Mouse (Mus musculus): ENCODE data around the gene Irf3. TPM values are rescaled to one million over a fixed set of nuclear protein-coding genes. Genes with fewer than 3 reads are reported as not detected.

Irf3 gene
- polyA plus RNA-seq, 1 experiment from 2014 or later: 90.4 TPM

GRCm38 (mm10) chr7:44978300-44978699, 19.1 kb upstream of the Irf3 start:
- 85% methylated on average over 3 of the region's 3 CpGs for WGBS

DNA sequence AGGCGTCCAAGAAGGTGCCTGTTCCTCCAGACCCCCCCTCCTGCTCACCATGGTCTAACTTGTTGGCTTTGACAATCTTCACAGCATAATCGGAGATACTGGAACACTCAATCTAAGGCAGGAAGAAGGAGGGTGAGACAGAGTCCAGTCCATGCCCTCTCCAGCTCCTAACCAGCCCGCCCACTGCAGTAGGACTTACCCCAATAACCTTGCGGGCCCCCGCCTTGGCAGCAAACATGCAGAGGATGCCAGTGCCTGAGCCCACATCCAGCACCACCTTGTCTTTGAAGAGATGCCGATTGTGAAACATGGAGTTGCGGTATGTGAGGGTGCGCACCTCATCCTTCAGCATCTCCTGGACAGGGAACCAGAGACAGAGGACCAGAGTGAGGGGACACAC, 15.9 kb upstream of the Irf3 start:
- peaks cover 24% of the 10 kb centered on the region for H3K4me1 ChIP-seq
- no peaks in the 10 kb centered on the region for H3K9me3 ChIP-seq (replicated peaks)
- H3K9ac ChIP-seq: no peak overlapping the region
- no peak overlapping the region for H3K4me2 ChIP-seq
- no peak overlapping the region for H3K4me3 ChIP-seq (replicated peaks)
- 95% methylated on average over 8 of the region's 8 CpGs for WGBS
- H3K27me3 ChIP-seq: no peaks in the 10 kb centered on the region
- no peak overlapping the region for H3K27ac ChIP-seq
- no peak for ATAC-seq (replicated peaks; ENCODE audit: low FRiP score)
- peaks cover 72% of the 10 kb centered on the region for H3K36me3 ChIP-seq

More at GRCm38 (mm10) chr7:44978300-44978699, 19.1 kb upstream of the Irf3 start:
- H3K9ac ChIP-seq: no peak overlapping the region
- H3K4me2 ChIP-seq: no peak overlapping the region
- peaks cover 81% of the 10 kb centered on the region for H3K36me3 ChIP-seq
- H3K9me3 ChIP-seq (replicated peaks): no peaks in the 10 kb centered on the region
- H3K27me3 ChIP-seq: no peaks in the 10 kb centered on the region
- ATAC-seq (replicated peaks; ENCODE audit: low FRiP score): no peak
- H3K27ac ChIP-seq: no peak overlapping the region
- H3K4me1 ChIP-seq: peaks cover 22% of the 10 kb centered on the region
- H3K4me3 ChIP-seq (replicated peaks): no peak overlapping the region

GRCm38 (mm10) chr7:44983085-44983484, 14.4 kb upstream of the Irf3 start:
- peaks cover 57% of the 10 kb centered on the region for H3K36me3 ChIP-seq
- H3K9ac ChIP-seq: no peak overlapping the region
- 0 out of 2 replicates have a peak overlapping the region, but pooled peaks have one; percentile 8 for H3K4me3 ChIP-seq (replicated peaks)
- peaks cover 31% of the 10 kb centered on the region for H3K4me1 ChIP-seq
- H3K9me3 ChIP-seq (replicated peaks): no peaks in the 10 kb centered on the region
- no peak for ATAC-seq (replicated peaks; ENCODE audit: low FRiP score)
- WGBS: 38% methylated on average over 6 of the region's 6 CpGs
- no peaks in the 10 kb centered on the region for H3K27me3 ChIP-seq
- H3K27ac ChIP-seq: peak overlapping the region; percentile 97
- peak overlapping the region; percentile 67; the same call in 1 of the 2 replicates for H3K4me2 ChIP-seq

- peak overlapping the region; percentile 97 for H3K4me3 ChIP-seq (replicated peaks)
- ATAC-seq (replicated peaks; ENCODE audit: low FRiP score): no peak
- H3K9me3 ChIP-seq (replicated peaks): no peaks in the 10 kb centered on the region
- H3K4me2 ChIP-seq: peak overlapping the region; percentile 67
- peaks cover 48% of the 10 kb centered on the region for H3K36me3 ChIP-seq
- H3K4me1 ChIP-seq: peaks cover 40% of the 10 kb centered on the region
- H3K27ac ChIP-seq: peak overlapping the region; percentile 97
- WGBS: 61% methylated on average over 7 of the region's 7 CpGs
- peak overlapping the region; percentile 97; the same call in 1 of the 2 replicates for H3K9ac ChIP-seq
- H3K27me3 ChIP-seq: no peaks in the 10 kb centered on the region
Measured at GRCm38 (mm10) chr7:44983944-44984832, 13.3 kb upstream of the Irf3 start.

DNA sequence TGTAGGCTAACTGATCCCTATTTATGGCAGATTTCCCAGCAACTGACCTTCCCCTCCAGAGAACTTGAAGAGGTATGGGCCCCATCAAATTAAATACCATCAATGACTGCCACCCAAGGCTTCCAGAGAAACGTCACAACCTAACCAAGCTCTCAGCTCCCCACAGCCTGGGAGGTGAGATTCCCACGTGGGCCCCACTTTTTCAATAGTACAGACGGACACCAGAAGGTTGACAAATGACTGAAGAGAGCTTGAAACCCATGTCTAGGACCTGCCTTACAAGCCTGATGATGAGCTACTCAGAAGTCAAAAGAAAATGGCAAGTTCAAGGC, 12.6 kb upstream of the Irf3 start:
- Histone ChIP-seq H3K4me1 (peaks cover 42% of the 10 kb centered on the region), H3K27me3 (no peaks in the 10 kb centered on the region), H3K36me3 (peaks cover 48% of the 10 kb centered on the region), H3K9ac (peak overlapping the region; percentile 97; the same call in 1 of the 2 replicates), H3K4me2 (peak overlapping the region; percentile 67), H3K27ac (peak overlapping the region; percentile 97), H3K4me3 (replicated peaks) (peak overlapping the region; percentile 97), H3K9me3 (replicated peaks) (no peaks in the 10 kb centered on the region)
- WGBS: 37% methylated on average over 3 of the region's 3 CpGs
- ATAC-seq (replicated peaks; ENCODE audit: low FRiP score): no peak

- peak; percentile 1; the same call in 1 of the 2 replicates for ATAC-seq (replicated peaks; ENCODE audit: low FRiP score)
- H3K4me3 ChIP-seq (replicated peaks): peak overlapping the region; percentile 97
- no peaks in the 10 kb centered on the region for H3K9me3 ChIP-seq (replicated peaks)
- WGBS: under 1% methylated on average over 44 of the region's 45 CpGs
- peaks cover 42% of the 10 kb centered on the region for H3K4me1 ChIP-seq
- peak overlapping the region; percentile 67 for H3K4me2 ChIP-seq
- peak overlapping the region; percentile 97 for H3K9ac ChIP-seq
- no peaks in the 10 kb centered on the region for H3K27me3 ChIP-seq
- H3K27ac ChIP-seq: peak overlapping the region; percentile 97
- peaks cover 46% of the 10 kb centered on the region for H3K36me3 ChIP-seq
Measured at GRCm38 (mm10) chr7:44985595-44986191, 11.8 kb upstream of the Irf3 start.

- Histone ChIP-seq H3K27ac (peak within 1 kb of the TSS; percentile 97), H3K9me3 (replicated peaks) (no peaks in the 10 kb centered on the region), H3K36me3 (peaks cover 45% of the 10 kb centered on the region), H3K4me1 (peaks cover 44% of the 10 kb centered on the region), H3K4me3 (replicated peaks) (peak within 1 kb of the TSS; percentile 97), H3K9ac (peak within 1 kb of the TSS; percentile 97), H3K4me2 (peak within 1 kb of the TSS; percentile 72), H3K27me3 (no peaks in the 10 kb centered on the region)
- peak; percentile 97 for ATAC-seq (replicated peaks; ENCODE audit: low FRiP score)
- under 1% methylated on average over 41 of the region's 42 CpGs for WGBS
Measured at GRCm38 (mm10) chr7:44986192-44986878, 11.1 kb upstream of the Irf3 start, which contains the start of gene Prmt1. Gene Prmt1 (minus strand): TSS chr7:44986568.

DNA sequence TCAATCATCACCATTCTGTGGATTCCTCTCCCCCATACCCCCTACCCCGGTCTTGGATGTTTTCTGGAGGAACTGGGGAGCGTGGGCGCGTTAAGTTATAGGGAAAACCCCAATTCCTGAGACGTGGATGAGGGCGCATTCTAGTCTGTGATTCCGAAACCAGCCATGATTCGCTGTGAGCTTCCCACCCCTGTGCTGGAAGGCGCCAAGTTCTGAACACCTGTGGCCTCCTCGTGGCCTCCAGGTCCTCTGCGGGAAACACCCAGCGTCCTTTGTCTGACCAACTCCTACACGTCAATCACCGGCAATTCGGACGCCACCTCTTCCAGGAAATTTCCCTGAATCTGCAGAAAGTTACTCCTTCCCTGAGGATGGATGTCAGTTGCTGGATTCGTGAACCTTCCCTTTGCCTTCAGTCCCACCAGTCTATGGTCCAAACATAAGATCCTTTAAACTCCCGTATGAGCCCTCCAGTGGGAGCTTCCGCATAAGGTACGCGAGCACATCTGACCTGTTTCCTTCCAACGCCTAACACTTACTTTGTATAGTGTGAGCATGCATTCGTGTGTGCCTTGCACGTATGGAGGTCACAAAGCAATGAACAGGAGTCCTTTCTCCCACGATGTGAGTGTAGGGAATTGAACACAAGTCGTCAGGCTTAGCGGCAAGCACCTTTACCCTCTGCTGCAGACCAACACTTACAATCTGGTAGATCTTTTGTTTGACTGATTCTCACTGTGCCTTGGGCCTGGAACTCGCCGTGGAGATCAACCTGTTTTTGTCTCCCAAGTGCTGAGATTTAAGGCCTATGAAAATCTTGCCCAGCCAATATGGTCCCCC, 10.3 kb upstream of the Irf3 start:
- peaks cover 45% of the 10 kb centered on the region for H3K36me3 ChIP-seq
- no peaks in the 10 kb centered on the region for H3K27me3 ChIP-seq
- H3K4me3 ChIP-seq (replicated peaks): peak overlapping the region; percentile 97
- H3K27ac ChIP-seq: peak overlapping the region; percentile 96
- H3K4me2 ChIP-seq: peak overlapping the region; percentile 72
- under 1% methylated on average over 29 of the region's 29 CpGs for WGBS
- ATAC-seq (replicated peaks; ENCODE audit: low FRiP score): peak; percentile 19
- H3K9ac ChIP-seq: peak overlapping the region; percentile 85
- peaks cover 44% of the 10 kb centered on the region for H3K4me1 ChIP-seq
- no peaks in the 10 kb centered on the region for H3K9me3 ChIP-seq (replicated peaks)

- WGBS: 12% methylated on average over 10 of the region's 10 CpGs
- peaks cover 67% of the 10 kb centered on the region for H3K36me3 ChIP-seq
- peak overlapping the region; percentile 94 for H3K27ac ChIP-seq
Measured at GRCm38 (mm10) chr7:44996672-44997071, 776 bp upstream of the Irf3 start.

DNA sequence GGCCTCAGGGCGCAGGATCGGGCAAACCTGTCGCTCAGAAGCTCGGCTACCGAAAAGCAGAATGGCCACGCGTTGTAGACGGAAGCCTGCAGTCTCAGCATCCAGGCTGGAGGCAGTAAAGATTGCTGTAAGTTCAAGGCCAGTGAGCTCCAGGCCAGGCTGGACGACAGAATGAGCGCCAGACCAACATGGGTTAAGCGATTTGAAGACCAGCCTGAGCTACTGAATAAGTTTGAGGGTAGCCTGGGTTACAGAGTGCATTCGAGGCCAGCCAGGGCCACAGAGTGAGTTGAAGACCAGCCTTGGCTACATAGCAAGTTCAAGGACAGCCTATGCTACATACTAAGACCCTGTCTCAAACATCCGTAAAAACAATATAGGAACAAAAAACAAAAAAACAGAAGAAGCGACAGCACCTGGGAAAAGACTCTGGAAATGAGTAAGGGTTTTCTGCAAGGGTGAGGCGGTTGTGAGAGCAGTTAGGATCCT, 536 bp downstream of the Irf3 start:
- no peak for ATAC-seq (replicated peaks; ENCODE audit: low FRiP score)
- H3K4me2 ChIP-seq: peak overlapping the region; percentile 91
- peaks cover 67% of the 10 kb centered on the region for H3K36me3 ChIP-seq
- H3K9me3 ChIP-seq (replicated peaks): no peaks in the 10 kb centered on the region
- peak overlapping the region; percentile 94 for H3K27ac ChIP-seq
- peaks cover 45% of the 10 kb centered on the region for H3K4me1 ChIP-seq
- peak overlapping the region; percentile 79 for H3K4me3 ChIP-seq (replicated peaks)
- H3K9ac ChIP-seq: peak overlapping the region; percentile 70
- no peaks in the 10 kb centered on the region for H3K27me3 ChIP-seq
- 2% methylated on average over 15 of the region's 15 CpGs for WGBS

More at GRCm38 (mm10) chr7:44996672-44997071, 776 bp upstream of the Irf3 start:
- Histone ChIP-seq H3K9ac (peak overlapping the region; percentile 70), H3K4me3 (replicated peaks) (peak overlapping the region; percentile 79), H3K9me3 (replicated peaks) (no peaks in the 10 kb centered on the region), H3K4me1 (peaks cover 45% of the 10 kb centered on the region), H3K4me2 (peak overlapping the region; percentile 91), H3K27me3 (no peaks in the 10 kb centered on the region)
- no peak for ATAC-seq (replicated peaks; ENCODE audit: low FRiP score)

- no peak for ATAC-seq (replicated peaks; ENCODE audit: low FRiP score)
- Histone ChIP-seq H3K4me3 (replicated peaks) (peak within 1 kb of the TSS; percentile 79), H3K4me1 (peaks cover 45% of the 10 kb centered on the region), H3K27ac (peak within 1 kb of the TSS; percentile 94), H3K4me2 (peak within 1 kb of the TSS; percentile 91), H3K9me3 (replicated peaks) (no peaks in the 10 kb centered on the region), H3K9ac (peak within 1 kb of the TSS; percentile 70), H3K36me3 (peaks cover 67% of the 10 kb centered on the region), H3K27me3 (no peaks in the 10 kb centered on the region)
- 1% methylated on average over 18 of the region's 18 CpGs for WGBS
Measured at GRCm38 (mm10) chr7:44998501-44998955, 1.1 kb downstream of the Irf3 start, which contains the start of gene Bcl2l12. Gene Bcl2l12 (minus strand): TSS chr7:44998712.

Measured in kidney, embryonic 15.5 days (tissue).